Mouse (Mus musculus) MEL (cell line): ENCODE results near the gene Lrrc47. TPM values are rescaled to one million over a fixed set of nuclear protein-coding genes. Genes with fewer than 3 reads are reported as not detected.

ENCODE experiments used
- DNase-seq: peaks from one replicate; pipeline ENCODE4 v3.0.0; 2011; ENCODE audit warnings: low read depth, low spot score
- H3K27ac ChIP-seq: 2 replicates; pipeline ENCODE4 v1.5.1; 2012; ENCODE audit warnings: low read depth, mild to moderate bottlenecking, control low read depth, low read length, moderate library complexity; ENCODE audit not compliant: control insufficient read depth
- H3K27me3 ChIP-seq, 2 experiments: fragments of 150-350 bp in 1 of 2; sonication (generic) in 1 of 2; 2 replicates each; pipeline ENCODE4 v1.6.1; 2012; ENCODE audit warnings: low read length in 2 of 2, mild to moderate bottlenecking in 2 of 2, improper control_type of control experiment in 1 of 2, moderate library complexity in 1 of 2; ENCODE audit not compliant: insufficient read depth in 2 of 2, control insufficient read depth in 1 of 2
- H3K36me3 ChIP-seq, 2 experiments: 2 replicates each; pipeline ENCODE4 v1.6.1; 2012 to 2014; ENCODE audit warnings: low read length in 2 of 2, improper control_type of control experiment in 1 of 2, inconsistent platforms in 1 of 2, mild to moderate bottlenecking in 1 of 2; ENCODE audit not compliant: insufficient read depth in 2 of 2, control insufficient read depth in 1 of 2
- H3K4me1 ChIP-seq, 2 experiments: fragments of 150-350 bp in 1 of 2; sonication (generic) in 1 of 2; 2 replicates each; pipeline ENCODE4 v1.6.1; 2012; ENCODE audit warnings: low read length in 2 of 2, improper control_type of control experiment in 1 of 2, mild to moderate bottlenecking in 1 of 2; ENCODE audit not compliant: insufficient read depth in 2 of 2, control insufficient read depth in 1 of 2
- H3K4me3 ChIP-seq, 2 experiments: fragments of 150-350 bp in 1 of 2; sonication (generic) in 1 of 2; 2 replicates each; pipeline ENCODE4 v1.5.1; 2012; ENCODE audit warnings: low read depth in 2 of 2, low read length in 2 of 2, mild to moderate bottlenecking in 2 of 2, moderate library complexity in 2 of 2, control low read depth in 1 of 2, improper control_type of control experiment in 1 of 2; ENCODE audit not compliant: control insufficient read depth in 1 of 2, insufficient read depth in 1 of 2
- H3K79me2 ChIP-seq: 2 replicates; pipeline ENCODE4 v1.6.1; 2012; ENCODE audit warnings: mild to moderate bottlenecking, low read length, moderate library complexity; ENCODE audit not compliant: control insufficient read depth, poor library complexity, insufficient read depth
- H3K9ac ChIP-seq: 2 replicates; pipeline ENCODE4 v1.6.1; 2012; ENCODE audit warnings: low read depth, mild to moderate bottlenecking, control low read depth, low read length, moderate library complexity; ENCODE audit not compliant: control insufficient read depth, poor library complexity, severe bottlenecking
- H3K9me3 ChIP-seq: fragments of 150-350 bp; sonication (generic); replicated peaks from 2 replicates; pipeline ENCODE4 v1.6.1; 2012; ENCODE audit warnings: mild to moderate bottlenecking, low read length, improper control_type of control experiment, moderate library complexity; ENCODE audit not compliant: insufficient read depth
- CHD2 ChIP-seq: IDR thresholded peaks from 2 replicates; pipeline ENCODE4 v1.6.1; 2011; ENCODE audit warnings: low read length, improper control_type of control experiment
- CTCF ChIP-seq, 3 experiments: IDR thresholded peaks in 2 of 3; conservative IDR thresholded peaks in 1 of 3; 2 replicates each; pipeline ENCODE4 v1.5.1; 2011 to 2012; ENCODE audit warnings: low read length in 3 of 3, low read depth in 2 of 3, mild to moderate bottlenecking in 2 of 3, improper control_type of control experiment in 1 of 3, inconsistent platforms in 1 of 3, mixed read lengths in 1 of 3, moderate library complexity in 1 of 3; ENCODE audit not compliant: control insufficient read depth in 1 of 3, insufficient read depth in 1 of 3, poor library complexity in 1 of 3, severe bottlenecking in 1 of 3
- ELF1 ChIP-seq: IDR thresholded peaks from 2 replicates; pipeline ENCODE4 v1.6.1; 2014; ENCODE audit warnings: low read depth, mild to moderate bottlenecking, inconsistent platforms, low read length, improper control_type of control experiment, moderate library complexity
- ETS1 ChIP-seq: IDR thresholded peaks from 2 replicates; pipeline ENCODE4 v1.6.1; 2012; ENCODE audit warnings: low read depth, mild to moderate bottlenecking, inconsistent platforms, low read length, improper control_type of control experiment, moderate library complexity
- GABPA ChIP-seq: IDR thresholded peaks from 2 replicates; pipeline ENCODE4 v1.6.1; 2012; ENCODE audit warnings: low read depth, mild to moderate bottlenecking, inconsistent platforms, low read length, improper control_type of control experiment, moderate library complexity
- GATA1 ChIP-seq: IDR thresholded peaks from 2 replicates; pipeline ENCODE4 v1.6.1; 2011; ENCODE audit warnings: low read depth, low read length, improper control_type of control experiment
- HCFC1 ChIP-seq: IDR thresholded peaks from 2 replicates; pipeline ENCODE4 v1.6.1; 2012; ENCODE audit warnings: low read depth, mild to moderate bottlenecking, inconsistent platforms, low read length, improper control_type of control experiment, moderate library complexity
- JUND ChIP-seq: IDR thresholded peaks from 2 replicates; pipeline ENCODE4 v1.6.1; 2011; ENCODE audit warnings: low read depth, mild to moderate bottlenecking, improper control_type of control experiment, low read length
- KAT2A ChIP-seq: conservative IDR thresholded peaks from 2 replicates; pipeline ENCODE4 v1.6.1; 2012; ENCODE audit warnings: low read depth, low read length, improper control_type of control experiment, inconsistent platforms
- MAX ChIP-seq: IDR thresholded peaks from 2 replicates; pipeline ENCODE4 v1.6.1; 2011; ENCODE audit warnings: low read length, improper control_type of control experiment
- MAZ ChIP-seq: IDR thresholded peaks from 2 replicates; pipeline ENCODE4 v1.6.1; 2012; ENCODE audit warnings: low read depth, mild to moderate bottlenecking, inconsistent platforms, low read length, improper control_type of control experiment
- MEF2A ChIP-seq: IDR thresholded peaks from 2 replicates; pipeline ENCODE4 v1.6.1; 2014; ENCODE audit warnings: low read depth, mild to moderate bottlenecking, inconsistent platforms, low read length, improper control_type of control experiment; ENCODE audit not compliant: poor library complexity, insufficient replicate concordance, severe bottlenecking; ENCODE audit errors: extremely low read depth
- MXI1 ChIP-seq: IDR thresholded peaks from 2 replicates; pipeline ENCODE4 v1.6.1; 2011; ENCODE audit warnings: mild to moderate bottlenecking, low read depth, low read length, improper control_type of control experiment
- MYC ChIP-seq: IDR thresholded peaks from 2 replicates; pipeline ENCODE4 v1.6.1; 2011; ENCODE audit warnings: low read depth, mild to moderate bottlenecking, low read length, improper control_type of control experiment, moderate library complexity
- NELFE ChIP-seq: IDR thresholded peaks from 2 replicates; pipeline ENCODE4 v1.6.1; 2011; ENCODE audit warnings: low read depth, low read length, improper control_type of control experiment
- NRF1 ChIP-seq: IDR thresholded peaks from 2 replicates; pipeline ENCODE4 v1.6.1; 2014; ENCODE audit warnings: low read depth, mild to moderate bottlenecking, inconsistent platforms, low read length, improper control_type of control experiment, moderate library complexity; ENCODE audit not compliant: poor library complexity, insufficient read depth, severe bottlenecking
- POLR2A ChIP-seq, 2 experiments: IDR thresholded peaks; 2 replicates each; pipeline ENCODE4 v1.6.1; 2011 to 2012; ENCODE audit warnings: low read length in 2 of 2, mild to moderate bottlenecking in 2 of 2, control low read depth in 1 of 2, improper control_type of control experiment in 1 of 2, low read depth in 1 of 2, moderate library complexity in 1 of 2; ENCODE audit not compliant: control insufficient read depth in 1 of 2, insufficient read depth in 1 of 2, poor library complexity in 1 of 2
- POLR2AphosphoS5 ChIP-seq: IDR thresholded peaks from 2 replicates; pipeline ENCODE4 v1.6.1; 2012; ENCODE audit warnings: low read depth, borderline replicate concordance, mild to moderate bottlenecking, inconsistent platforms, low read length, moderate library complexity, mixed read lengths
- SIN3A ChIP-seq: IDR thresholded peaks from 2 replicates; pipeline ENCODE4 v1.6.1; 2012; ENCODE audit warnings: low read length, improper control_type of control experiment, inconsistent platforms
- TAL1 ChIP-seq: IDR thresholded peaks from 2 replicates; pipeline ENCODE4 v1.6.1; 2012; ENCODE audit warnings: mild to moderate bottlenecking, inconsistent platforms, low read length, moderate library complexity, mixed read lengths
- UBTF ChIP-seq: IDR thresholded peaks from 2 replicates; pipeline ENCODE4 v1.6.1; 2012; ENCODE audit warnings: low read depth, mild to moderate bottlenecking, inconsistent platforms, low read length, improper control_type of control experiment, moderate library complexity, borderline replicate concordance; ENCODE audit not compliant: insufficient read depth
- USF1 ChIP-seq: IDR thresholded peaks from 2 replicates; pipeline ENCODE4 v1.6.1; 2014; ENCODE audit warnings: low read depth, mild to moderate bottlenecking, inconsistent platforms, low read length, improper control_type of control experiment, moderate library complexity
- USF2 ChIP-seq, 2 experiments: IDR thresholded peaks; 2 replicates each; pipeline ENCODE4 v1.6.1; 2011 to 2012; ENCODE audit warnings: improper control_type of control experiment in 2 of 2, low read length in 2 of 2, borderline replicate concordance in 1 of 2, inconsistent platforms in 1 of 2, low read depth in 1 of 2, mild to moderate bottlenecking in 1 of 2; ENCODE audit not compliant: insufficient read depth in 1 of 2
- ZC3H11A ChIP-seq: IDR thresholded peaks from 2 replicates; pipeline ENCODE4 v1.6.1; 2012; ENCODE audit warnings: low read depth, mild to moderate bottlenecking, inconsistent platforms, low read length, improper control_type of control experiment
- ZKSCAN1 ChIP-seq: IDR thresholded peaks from 2 replicates; pipeline ENCODE4 v1.6.1; 2012; ENCODE audit warnings: low read depth, mild to moderate bottlenecking, inconsistent platforms, low read length, improper control_type of control experiment, moderate library complexity
- ZMIZ1 ChIP-seq: IDR thresholded peaks from 2 replicates; pipeline ENCODE4 v1.6.1; 2012; ENCODE audit warnings: low read depth, mild to moderate bottlenecking, inconsistent platforms, low read length, improper control_type of control experiment, moderate library complexity
- ZNF384 ChIP-seq: IDR thresholded peaks from 2 replicates; pipeline ENCODE4 v1.6.1; 2012; ENCODE audit warnings: low read depth, mild to moderate bottlenecking, inconsistent platforms, low read length, improper control_type of control experiment
- polyA plus RNA-seq, 2 experiments: library from polyadenylated mRNA; stranded (reverse) in 1 of 2; unstranded in 1 of 2; fragments of >175 nt in 1 of 2; fragments of >200 nt in 1 of 2; gene quantifications; 2 replicates each; pipeline versions ENCODE4 v1.2.1 to v1.2.4; 2012; ENCODE audit warnings: low replicate concordance in 2 of 2, low read depth in 1 of 2; ENCODE audit not compliant: insufficient read length in 2 of 2, insufficient read depth in 1 of 2, missing spikeins in 1 of 2
- total RNA-seq: library from RNA; depleted of rRNA; stranded (reverse); fragments of 300-350 nt; gene quantifications from 2 replicates; pipeline ENCODE4 v1.2.3, GENCODE M21; 2012

Gene Lrrc47
- total and polyA plus RNA-seq, 3 experiments: 54.3 to 117 TPM; not detected in 1

GRCm38 (mm10) chr4:153962631-153963030 lies 48.9 kb upstream of the Lrrc47 start:
- Histone ChIP-seq H3K4me3 (no peak overlapping the region), H3K4me1 (peaks cover 0 to 5% of the 10 kb centered on the region in 2 experiments; a peak in 1 of 4 replicates), H3K79me2 (peaks cover 5% of the 10 kb centered on the region; the same call in 1 of the 2 replicates), H3K36me3 (peaks cover 0 to 6% of the 10 kb centered on the region in 2 experiments; a peak in 3 of 4 replicates), H3K9me3 (no peaks in the 10 kb centered on the region), H3K9ac (no peak overlapping the region), H3K27me3 (no peaks in the 10 kb centered on the region), H3K27ac (no peak overlapping the region)
- DNase-seq: no peak
- TF ChIP-seq USF1 (no peak), CHD2 (no peak), ETS1 (no peak), CTCF (IDR thresholded peaks at IDR 0.05 in 2 of 3, conservative IDR thresholded peaks at IDR 0.05 in 1 of 3; ENCODE audit: control insufficient read depth in 1 of 3, insufficient read depth in 1 of 3, low read depth in 2 of 3, low read length in 3 of 3, poor library complexity in 1 of 3, severe bottlenecking in 1 of 3) (no peak), USF2 (IDR thresholded peaks at IDR 0.05; ENCODE audit: borderline replicate concordance in 1 of 2, insufficient read depth in 1 of 2, low read depth in 1 of 2, low read length in 2 of 2) (no peak), MXI1 (no peak), NRF1 (no peak), MAZ (no peak), GABPA (no peak), ELF1 (no peak), POLR2AphosphoS5 (no peak), JUND (no peak), ZKSCAN1 (no peak), KAT2A (no peak)

- Histone ChIP-seq H3K9me3 (no peaks in the 10 kb centered on the region), H3K4me1 (no peaks in the 10 kb centered on the region), H3K27ac (no peak overlapping the region), H3K27me3 (no peaks in the 10 kb centered on the region), H3K9ac (no peak overlapping the region), H3K79me2 (no peaks in the 10 kb centered on the region), H3K4me3 (no peak overlapping the region), H3K36me3 (no peaks in the 10 kb centered on the region; a peak in 1 of 4 replicates)
- TF ChIP-seq ZMIZ1 (no peak), ZC3H11A (no peak), CHD2 (no peak), GATA1 (no peak), NRF1 (no peak), USF2 (IDR thresholded peaks at IDR 0.05; ENCODE audit: borderline replicate concordance in 1 of 2, insufficient read depth in 1 of 2, low read depth in 1 of 2, low read length in 2 of 2) (no peak), ZKSCAN1 (no peak), GABPA (no peak), SIN3A (no peak), MAX (no peak), POLR2A (IDR thresholded peaks at IDR 0.05; ENCODE audit: control insufficient read depth in 1 of 2, insufficient read depth in 1 of 2, low read depth in 1 of 2, low read length in 2 of 2, poor library complexity in 1 of 2) (no peak), UBTF (no peak), NELFE (no peak), TAL1 (no peak), ELF1 (no peak), USF1 (no peak), ZNF384 (no peak), HCFC1 (no peak), MEF2A (no peak), MYC (no peak)
- DNase-seq: no peak
Measured at GRCm38 (mm10) chr4:153966651-153967050, 44.9 kb upstream of the Lrrc47 start.
